Mouse (Mus musculus): ENCODE measurements around the gene Olfr222. TPM values are rescaled to one million over a fixed set of nuclear protein-coding genes. Genes with fewer than 3 reads are reported as not detected.
A peak's percentile ranks its signal among the peaks of the same experiment; 100 is the strongest.

Olfr222 gene
- total and polyA plus RNA-seq, 2 experiments: not detected

GRCm38 (mm10) chr11:59541324-59541723 lies 34.7 kb downstream of the Olfr222 start, which contains the start of gene Nlrp3:
Gene Nlrp3 (plus strand): TSS chr11:59541568.
- no peak for TF ChIP-seq POLR2A (IDR thresholded peaks at IDR 0.05; ENCODE audit: extremely low read depth, insufficient read depth, low read length)
- no peak for TF ChIP-seq CTCF (IDR thresholded peaks at IDR 0.05; ENCODE audit: low read depth, low read length)
- H3K4me3 ChIP-seq (ENCODE audit: insufficient read depth, low read depth, low read length): peak within 1 kb of the TSS; percentile 33; the same call in 1 of the 2 replicates
- peak within 1 kb of the TSS; percentile 19; the same call in 1 of the 2 replicates for H3K27ac ChIP-seq (replicated peaks; ENCODE audit: insufficient read depth, low read depth, low read length)
- no peaks in the 10 kb centered on the region for H3K27me3 ChIP-seq (ENCODE audit: control insufficient read depth, insufficient read depth, low read length)
- no peaks in the 10 kb centered on the region for H3K79me2 ChIP-seq (ENCODE audit: control insufficient read depth, insufficient read depth, low read length)
- H3K9ac ChIP-seq (ENCODE audit: low read depth, low read length): no peak within 1 kb of the TSS
- WGBS: 74% methylated on average over 3 of the region's 3 CpGs
- H3K36me3 ChIP-seq (ENCODE audit: control insufficient read depth, insufficient read depth, low read length): no peaks in the 10 kb centered on the region
- no peaks in the 10 kb centered on the region for H3K4me1 ChIP-seq (ENCODE audit: control insufficient read depth, insufficient read depth, low read length)
- DNase-seq (ENCODE audit: extremely low read depth, low read depth, low spot score): peak; percentile 29

GRCm38 (mm10) chr11:59540123-59540522 lies 35.9 kb downstream of the Olfr222 start:
- H3K27me3 ChIP-seq (ENCODE audit: control insufficient read depth, insufficient read depth, low read length): no peaks in the 10 kb centered on the region
- TF ChIP-seq CTCF (IDR thresholded peaks at IDR 0.05; ENCODE audit: low read depth, low read length): no peak
- no peak for TF ChIP-seq POLR2A (IDR thresholded peaks at IDR 0.05; ENCODE audit: extremely low read depth, insufficient read depth, low read length)

GRCm38 (mm10) chr11:59538387-59538786 lies 37.6 kb downstream of the Olfr222 start:
- Histone ChIP-seq H3K79me2 (ENCODE audit: control insufficient read depth, insufficient read depth, low read length) (no peaks in the 10 kb centered on the region), H3K4me1 (ENCODE audit: control insufficient read depth, insufficient read depth, low read length) (no peaks in the 10 kb centered on the region), H3K36me3 (ENCODE audit: control insufficient read depth, insufficient read depth, low read length) (no peaks in the 10 kb centered on the region), H3K27me3 (ENCODE audit: control insufficient read depth, insufficient read depth, low read length) (no peaks in the 10 kb centered on the region), H3K27ac (replicated peaks; ENCODE audit: insufficient read depth, low read depth, low read length) (no peak overlapping the region), H3K9ac (ENCODE audit: low read depth, low read length) (no peak overlapping the region), H3K4me3 (ENCODE audit: insufficient read depth, low read depth, low read length) (no peak overlapping the region)
- 17% methylated on average over 11 of the region's 11 CpGs for WGBS
- peak; percentile 58 for DNase-seq (ENCODE audit: extremely low read depth, low read depth, low spot score)
- TF ChIP-seq CTCF (IDR thresholded peaks at IDR 0.05; ENCODE audit: low read depth, low read length) (peak; percentile 40), POLR2A (IDR thresholded peaks at IDR 0.05; ENCODE audit: extremely low read depth, insufficient read depth, low read length) (no peak)

More at GRCm38 (mm10) chr11:59540123-59540522, 35.9 kb downstream of the Olfr222 start:
- no peak overlapping the region for H3K9ac ChIP-seq (ENCODE audit: low read depth, low read length)
- H3K4me3 ChIP-seq (ENCODE audit: insufficient read depth, low read depth, low read length): no peak overlapping the region
- no peaks in the 10 kb centered on the region for H3K36me3 ChIP-seq (ENCODE audit: control insufficient read depth, insufficient read depth, low read length)
- H3K27ac ChIP-seq (replicated peaks; ENCODE audit: insufficient read depth, low read depth, low read length): no peak overlapping the region
- no peaks in the 10 kb centered on the region for H3K79me2 ChIP-seq (ENCODE audit: control insufficient read depth, insufficient read depth, low read length)
- no peaks in the 10 kb centered on the region for H3K4me1 ChIP-seq (ENCODE audit: control insufficient read depth, insufficient read depth, low read length)
- WGBS: 74% methylated on average over 3 of the region's 3 CpGs
- no peak for DNase-seq (ENCODE audit: extremely low read depth, low read depth, low spot score)

GRCm38 (mm10) chr11:59537218-59538130 lies 38.6 kb downstream of the Olfr222 start:
- no peaks in the 10 kb centered on the region for H3K27me3 ChIP-seq (ENCODE audit: control insufficient read depth, insufficient read depth, low read length)
- H3K79me2 ChIP-seq (ENCODE audit: control insufficient read depth, insufficient read depth, low read length): no peaks in the 10 kb centered on the region
- H3K27ac ChIP-seq (replicated peaks; ENCODE audit: insufficient read depth, low read depth, low read length): no peak overlapping the region
- 78% methylated on average over 16 of the region's 16 CpGs for WGBS
- TF ChIP-seq POLR2A (IDR thresholded peaks at IDR 0.05; ENCODE audit: extremely low read depth, insufficient read depth, low read length) (no peak), CTCF (IDR thresholded peaks at IDR 0.05; ENCODE audit: low read depth, low read length) (peak; percentile 68)
- H3K36me3 ChIP-seq (ENCODE audit: control insufficient read depth, insufficient read depth, low read length): no peaks in the 10 kb centered on the region
- DNase-seq (ENCODE audit: extremely low read depth, low read depth, low spot score): no peak
- H3K9ac ChIP-seq (ENCODE audit: low read depth, low read length): no peak overlapping the region
- H3K4me3 ChIP-seq (ENCODE audit: insufficient read depth, low read depth, low read length): no peak overlapping the region
- no peaks in the 10 kb centered on the region for H3K4me1 ChIP-seq (ENCODE audit: control insufficient read depth, insufficient read depth, low read length)

- 87% methylated on average over 5 of the region's 5 CpGs for WGBS
Observed at GRCm38 (mm10) chr11:59531562-59531961, 44.5 kb downstream of the Olfr222 start.

More at GRCm38 (mm10) chr11:59531562-59531961, 44.5 kb downstream of the Olfr222 start:
- H3K4me1 ChIP-seq (ENCODE audit: control insufficient read depth, insufficient read depth, low read length): no peaks in the 10 kb centered on the region
- no peak overlapping the region for H3K4me3 ChIP-seq (ENCODE audit: insufficient read depth, low read depth, low read length)
- no peaks in the 10 kb centered on the region for H3K79me2 ChIP-seq (ENCODE audit: control insufficient read depth, insufficient read depth, low read length)
- no peak for DNase-seq (ENCODE audit: extremely low read depth, low read depth, low spot score)
- no peak for TF ChIP-seq CTCF (IDR thresholded peaks at IDR 0.05; ENCODE audit: low read depth, low read length)
- TF ChIP-seq POLR2A (IDR thresholded peaks at IDR 0.05; ENCODE audit: extremely low read depth, insufficient read depth, low read length): no peak
- H3K27ac ChIP-seq (replicated peaks; ENCODE audit: insufficient read depth, low read depth, low read length): no peak overlapping the region
- H3K27me3 ChIP-seq (ENCODE audit: control insufficient read depth, insufficient read depth, low read length): no peaks in the 10 kb centered on the region
- no peak overlapping the region for H3K9ac ChIP-seq (ENCODE audit: low read depth, low read length)
- H3K36me3 ChIP-seq (ENCODE audit: control insufficient read depth, insufficient read depth, low read length): no peaks in the 10 kb centered on the region

Data from liver, adult 2 months (tissue).